ENCODE assay signal across 13 mouse cellular contexts in genomic region chr7:107392749-107393148, GRCm38 (mm10). TPM values are rescaled to one million over a fixed set of nuclear protein-coding genes. Genes with fewer than 3 reads are reported as not detected.
DNase-seq lines count a peak whose midpoint lies in the region; ATAC-seq and TF ChIP-seq lines count a peak whose summit lies in the region.
"Had no signal": no experiment of that assay in that cellular context is flagged by ENCODE, and none has a peak within 500 bp of the region (broad histone marks: within the 10 kb centered on the region; RNA-seq: fewer than 3 reads in every experiment).

No protein-coding gene starts in this region.

- H3K4me2 ChIP-seq in forebrain, embryonic 11.5 days (ENCODE audit: low read depth, low read length, severe bottlenecking): no peak overlapping the region
- H3K4me2 ChIP-seq in forebrain, embryonic 16.5 days (ENCODE audit: low read length): no peak overlapping the region
- no peak overlapping the region for H3K4me2 ChIP-seq in neural tube, embryonic 15.5 days
- H3K4me2 ChIP-seq in myocyte (ENCODE audit: low read depth): no peak overlapping the region
- H3K4me2 ChIP-seq: heart, embryonic 15.5 days; lung, embryonic 15.5 days had no signal

- H3K36me3 ChIP-seq in forebrain, embryonic 11.5 days (ENCODE audit: control insufficient read depth, insufficient read depth, low read length): no peaks in the 10 kb centered on the region
- no peaks in the 10 kb centered on the region for H3K36me3 ChIP-seq in forebrain, embryonic 16.5 days (ENCODE audit: control insufficient read depth, insufficient read depth)
- H3K36me3 ChIP-seq in neural tube, embryonic 15.5 days: no peaks in the 10 kb centered on the region
- H3K36me3 ChIP-seq in myocyte (ENCODE audit: control insufficient read depth, insufficient read depth): no peaks in the 10 kb centered on the region
- H3K36me3 ChIP-seq: heart, embryonic 15.5 days; lung, embryonic 15.5 days had no signal

- no peaks in the 10 kb centered on the region for H3K79me2 ChIP-seq in myocyte (ENCODE audit: control insufficient read depth, insufficient read depth)

- no peak for ATAC-seq in forebrain, embryonic 11.5 days (replicated peaks; ENCODE audit: low FRiP score)
- no peak for ATAC-seq in forebrain, embryonic 16.5 days
- ATAC-seq in neural tube, embryonic 15.5 days (ENCODE audit: low FRiP score): no peak

- H3K4me1 ChIP-seq in forebrain, embryonic 11.5 days (replicated peaks; ENCODE audit: control insufficient read depth, insufficient read depth, low read length): no peaks in the 10 kb centered on the region
- peaks cover 3% of the 10 kb centered on the region; the same call in 1 of the 2 replicates for H3K4me1 ChIP-seq in forebrain, embryonic 16.5 days (replicated peaks; ENCODE audit: control insufficient read depth, insufficient read depth, low read length)
- 0 out of 2 replicates have a peak, but pooled peaks cover 3% of the 10 kb centered on the region for H3K4me1 ChIP-seq in neural tube, embryonic 15.5 days
- H3K4me1 ChIP-seq: heart, embryonic 15.5 days; lung, embryonic 15.5 days had no signal

- no peak overlapping the region for H3K9ac ChIP-seq in forebrain, embryonic 11.5 days (ENCODE audit: low read length)
- H3K9ac ChIP-seq in forebrain, embryonic 16.5 days (replicated peaks; ENCODE audit: low read depth, low read length): no peak overlapping the region
- H3K9ac ChIP-seq in neural tube, embryonic 15.5 days (replicated peaks): no peak overlapping the region
- H3K9ac ChIP-seq: heart, embryonic 15.5 days; lung, embryonic 15.5 days had no signal

- no peaks in the 10 kb centered on the region for H3K9me3 ChIP-seq in forebrain, embryonic 11.5 days (ENCODE audit: control insufficient read depth, low read length)
- no peaks in the 10 kb centered on the region for H3K9me3 ChIP-seq in forebrain, embryonic 16.5 days (ENCODE audit: control insufficient read depth, low read length)
- H3K9me3 ChIP-seq in neural tube, embryonic 15.5 days (replicated peaks): no peaks in the 10 kb centered on the region
- H3K9me3 ChIP-seq: heart, embryonic 15.5 days; lung, embryonic 15.5 days had no signal

- no peak for TF ChIP-seq POLR2A in myocyte (IDR thresholded peaks at IDR 0.05; ENCODE audit: insufficient read length, low read depth)

- no peak overlapping the region for H3K27ac ChIP-seq in forebrain, embryonic 11.5 days (ENCODE audit: low read depth, low read length)
- H3K27ac ChIP-seq in forebrain, embryonic 16.5 days (ENCODE audit: low read length): no peak overlapping the region
- no peak overlapping the region for H3K27ac ChIP-seq in neural tube, embryonic 15.5 days (replicated peaks)
- H3K27ac ChIP-seq: heart, embryonic 15.5 days; lung, embryonic 15.5 days had no signal

- DNase-seq in forebrain, embryonic 11.5 days (ENCODE audit: low spot score): peak; percentile 55
- peak; percentile 38 for DNase-seq in neural tube, embryonic 10.5 days (ENCODE audit: extremely low spot score, low spot score)
- DNase-seq in embryo, embryonic 10 days (ENCODE audit: low spot score): peak; percentile 74
- DNase-seq in cerebellum, adult 11 months: no peak
- DNase-seq in spleen, adult 12 weeks (ENCODE audit: low spot score): no peak
- DNase-seq: gastrocnemius, postnatal 10 days; midbrain, embryonic 14.5 days had no signal

- H3K27me3 ChIP-seq in forebrain, embryonic 11.5 days (ENCODE audit: control insufficient read depth, insufficient read depth, low read length): no peaks in the 10 kb centered on the region
- no peaks in the 10 kb centered on the region for H3K27me3 ChIP-seq in forebrain, embryonic 16.5 days (replicated peaks; ENCODE audit: control insufficient read depth, insufficient read depth, low read length)
- no peaks in the 10 kb centered on the region for H3K27me3 ChIP-seq in neural tube, embryonic 15.5 days (replicated peaks)
- H3K27me3 ChIP-seq in myocyte (ENCODE audit: control insufficient read depth, insufficient read depth, insufficient read length): no peaks in the 10 kb centered on the region
- H3K27me3 ChIP-seq: heart, embryonic 15.5 days; lung, embryonic 15.5 days had no signal

- no peak overlapping the region for H3ac ChIP-seq in myocyte (ENCODE audit: control insufficient read depth, insufficient read length)

- WGBS in forebrain, embryonic 11.5 days: 70% methylated on average over 2 of the region's 2 CpGs
- WGBS in forebrain, embryonic 16.5 days: 73% methylated on average over 2 of the region's 2 CpGs
- WGBS in neural tube, embryonic 15.5 days: 76% methylated on average over 2 of the region's 2 CpGs

- no peak overlapping the region for H3K4me3 ChIP-seq in forebrain, embryonic 11.5 days (ENCODE audit: low read depth, low read length)
- no peak overlapping the region for H3K4me3 ChIP-seq in forebrain, embryonic 16.5 days (replicated peaks; ENCODE audit: low read length)
- no peak overlapping the region for H3K4me3 ChIP-seq in neural tube, embryonic 15.5 days (replicated peaks)
- no peak overlapping the region for H3K4me3 ChIP-seq in myocyte
- H3K4me3 ChIP-seq: heart, embryonic 15.5 days; lung, embryonic 15.5 days had no signal

TF ChIP-seq in myocyte, 11 proteins besides CTCF, POLR2A, EP300 and RAD21:
- TF ChIP-seq REST (IDR thresholded peaks at IDR 0.05; ENCODE audit: insufficient read depth, insufficient read length): peak; percentile 59
- no peak for TF ChIP-seq TCF12 (IDR thresholded peaks at IDR 0.05; ENCODE audit: insufficient read depth, poor library complexity, severe bottlenecking)

RNA-seq across cellular contexts. Expression of gene Syt9, which starts 22.2 kb away (rescaled TPM):
- 5.6 and 6.6 TPM in 2 replicates for polyA plus RNA-seq in forebrain, embryonic 11.5 days (2014; fragmentation: Nextera tagmentation; extraction: Ambion mirVana)
- 6.3 and 8.2 TPM in 2 replicates for polyA plus RNA-seq in forebrain, embryonic 16.5 days (2015; fragmentation: Nextera tagmentation; extraction: Ambion mirVana)
- 10.9 and 11.8 TPM in 2 replicates for polyA plus RNA-seq in neural tube, embryonic 15.5 days (2015; fragmentation: Nextera tagmentation; extraction: Ambion mirVana)
- polyA plus RNA-seq in myocyte (2012; fragmentation: generic; extraction: Trizol): not detected
- polyA plus RNA-seq: C2C12 had no signal

Comparison
In these comparisons a context has a peak if more than half of its experiments do, and no peak if none do; other contexts are left out.
1. DNase-seq: peak in forebrain, embryonic 11.5 days (single experiment), neural tube, embryonic 10.5 days (single experiment) and embryo, embryonic 10 days (single experiment); none in cerebellum, adult 11 months (single experiment) and spleen, adult 12 weeks (single experiment).